24 mouse cellular contexts compared by ENCODE assay signal in genomic region chr17:63157019-63157418, GRCm38 (mm10).
"Had no signal": no experiment of that assay in that cellular context is flagged by ENCODE, and none has a peak within 500 bp of the region (broad histone marks: within the 10 kb centered on the region; RNA-seq: fewer than 3 reads in every experiment).

No protein-coding gene starts in this region.

- H3K27ac ChIP-seq: heart, embryonic 13.5 days; heart, embryonic 15.5 days; hindbrain, embryonic 15.5 days; kidney, embryonic 15.5 days; kidney, postnatal 0 days; limb, embryonic 13.5 days; limb, embryonic 15.5 days; liver, embryonic 12.5 days had no signal

- ATAC-seq: forebrain, postnatal 0 days; intestine, embryonic 16.5 days; liver, embryonic 12.5 days had no signal

- H3K36me3 ChIP-seq: heart, embryonic 13.5 days; heart, embryonic 15.5 days; hindbrain, embryonic 15.5 days; kidney, embryonic 15.5 days; limb, embryonic 13.5 days; limb, embryonic 15.5 days; liver, embryonic 12.5 days had no signal

- H3K4me1 ChIP-seq: limb, embryonic 15.5 days had no signal

- H3K27me3 ChIP-seq: heart, embryonic 13.5 days; heart, embryonic 15.5 days; hindbrain, embryonic 15.5 days; kidney, embryonic 15.5 days; limb, embryonic 13.5 days; limb, embryonic 15.5 days; liver, embryonic 12.5 days had no signal

- H3K4me3 ChIP-seq: heart, embryonic 13.5 days; heart, embryonic 15.5 days; hindbrain, embryonic 15.5 days; kidney, embryonic 15.5 days; limb, embryonic 13.5 days; limb, embryonic 15.5 days; liver, embryonic 12.5 days had no signal

- H3K9ac ChIP-seq: forebrain, postnatal 0 days; heart, embryonic 13.5 days; heart, embryonic 15.5 days; hindbrain, embryonic 15.5 days; kidney, embryonic 15.5 days; limb, embryonic 13.5 days; limb, embryonic 15.5 days; liver, embryonic 12.5 days had no signal

- DNase-seq: forebrain, postnatal 0 days; gastrocnemius, postnatal 14 days; gastrocnemius, postnatal 36 days; heart, adult 18-20 months; heart, postnatal 14 days; heart, postnatal 36 days; kidney, adult 11 months; kidney, adult 2 months; kidney, adult 9 months; kidney, postnatal 14 days; kidney, postnatal 36 days; layer of hippocampus, adult 9-11 months; layer of hippocampus, postnatal 36 days; left cerebral cortex, postnatal 4 days had no signal

- H3K9me3 ChIP-seq: heart, embryonic 13.5 days; heart, embryonic 15.5 days; hindbrain, embryonic 15.5 days; kidney, embryonic 15.5 days; limb, embryonic 13.5 days; limb, embryonic 15.5 days; liver, embryonic 12.5 days had no signal

- H3K4me2 ChIP-seq: heart, embryonic 11.5 days; heart, embryonic 13.5 days; heart, embryonic 15.5 days; hindbrain, embryonic 15.5 days; kidney, embryonic 15.5 days; limb, embryonic 13.5 days; limb, embryonic 15.5 days; liver, embryonic 12.5 days had no signal
